Mouse (Mus musculus) T-cell, adult 66 days (primary cell): Measurements from ENCODE around the gene Ccdc92b. TPM values are rescaled to one million over a fixed set of nuclear protein-coding genes. Genes with fewer than 3 reads are reported as not detected.

Experiments
- total RNA-seq, 2 experiments: library from RNA; stranded (reverse); gene quantifications; 3 replicates in 1 of 2; 4 replicates in 1 of 2; pipeline ENCODE4 v1.2.4; 2023

Ccdc92b gene
- total RNA-seq, result not detected

GRCm38 (mm10) chr11:74619201-74619955 lies at the start of gene Ccdc92b:
TSS of gene Ccdc92b (plus strand) at chr11:74619605.

GRCm38 (mm10) chr11:74610545-74611176 lies 8.7 kb upstream of the Ccdc92b start, which contains the start of gene Rap1gap2:
TSS of gene Rap1gap2 (minus strand) at chr11:74610915.

DNA sequence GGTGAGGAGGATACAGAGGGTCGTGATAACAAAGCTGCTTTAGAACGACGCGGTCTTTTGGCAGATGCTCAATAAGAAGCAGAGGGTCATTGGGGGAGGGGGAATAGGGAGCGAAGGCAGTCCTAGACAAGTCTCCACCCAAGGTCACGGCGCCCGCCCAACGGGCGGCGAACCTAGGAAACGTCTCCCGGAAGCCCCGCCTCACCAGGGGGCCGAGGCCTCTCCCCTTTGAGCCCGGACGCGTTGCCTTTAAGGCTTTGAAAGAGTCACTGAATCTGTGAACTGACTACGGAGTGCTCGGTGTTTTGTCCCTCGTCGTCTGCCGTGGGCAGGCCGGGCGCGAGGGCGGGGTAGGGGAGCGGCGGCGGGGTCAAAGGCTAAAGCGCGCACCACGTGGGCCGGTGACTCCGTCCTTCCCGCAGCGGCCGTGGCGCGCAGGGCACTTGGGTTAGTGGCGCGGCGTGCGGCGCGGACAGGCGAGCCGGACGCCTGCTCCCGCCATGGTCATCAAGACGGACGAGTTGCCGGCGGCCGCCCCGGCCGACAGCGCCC lies 29.8 kb downstream of the Ccdc92b start, which contains the start of gene Cluh:
Cluh (plus strand) TSS at position 401 of the 552 bp plus-strand sequence.

Other genes with a start within 250 kb of the Ccdc92b start
- 1 to 10 TPM; 6.4 to 9.5 TPM for gene Rap1gap2, start 8.7 kb upstream of the Ccdc92b start, total RNA-seq
- 10 to 100 TPM; 42.8 to 46.7 TPM for gene Cluh, start 29.9 kb downstream of the Ccdc92b start, total RNA-seq
- 100 to 1,000 TPM; 124 to 139 TPM for gene Pafah1b1, start 105.1 kb downstream of the Ccdc92b start, total RNA-seq
- gene Mettl16, start 151.2 kb downstream of the Ccdc92b start, total RNA-seq, result 10 to 100 TPM; 46.9 to 50.0 TPM
- 10 to 100 TPM; 56.1 to 56.8 TPM for gene Mnt, start 211.3 kb downstream of the Ccdc92b start, total RNA-seq